10 mouse cellular contexts compared by ENCODE assay signal in the genomic region with DNA sequence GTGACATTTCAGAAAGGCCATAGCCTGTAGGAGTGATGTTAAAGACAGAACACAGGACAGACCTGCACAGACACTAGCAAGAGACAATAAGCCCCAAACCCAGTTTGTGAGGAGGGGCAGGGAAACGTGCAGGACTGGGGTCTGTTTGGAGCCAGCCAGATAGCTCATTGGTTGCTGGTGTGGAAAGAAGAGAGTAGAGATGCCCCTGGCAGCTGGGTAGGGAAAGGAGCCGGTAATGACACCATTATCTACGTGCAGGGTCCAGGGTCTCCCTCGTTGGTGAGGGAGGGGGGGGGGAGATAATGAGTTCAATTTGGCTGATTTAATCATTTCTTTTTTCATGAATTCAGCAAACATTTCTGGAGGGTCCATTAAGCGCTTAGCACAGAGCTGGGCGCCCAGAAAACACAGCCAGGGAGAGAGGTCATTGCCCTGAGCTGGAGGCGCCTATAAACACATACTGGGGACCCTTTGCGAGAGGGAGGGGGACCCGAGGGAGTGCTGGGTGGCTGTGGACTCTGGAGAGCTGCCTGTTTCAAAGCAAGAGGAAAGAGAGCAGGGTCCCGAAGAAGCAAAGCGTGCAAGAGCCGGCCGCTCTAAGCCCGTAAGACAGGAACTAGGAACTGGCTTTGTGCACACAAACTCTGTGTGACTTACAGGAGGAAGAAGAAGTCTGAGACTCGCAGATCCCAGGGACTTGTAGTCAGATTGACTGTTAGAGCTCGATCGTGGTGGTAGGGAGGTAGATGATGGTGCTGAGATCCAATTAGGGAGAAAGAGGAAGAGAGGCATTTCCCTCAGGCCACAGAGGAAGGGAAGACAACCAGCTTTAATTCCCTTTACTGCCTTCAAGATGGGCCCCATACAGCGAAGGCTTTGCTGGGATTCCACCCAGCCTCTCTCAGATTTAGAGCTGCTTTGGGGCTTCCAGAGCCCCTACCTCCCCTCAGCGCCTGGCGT. TPM values are rescaled to one million over a fixed set of nuclear protein-coding genes. Genes with fewer than 3 reads are reported as not detected.
DNase-seq lines count a peak whose midpoint lies in the region; ATAC-seq and TF ChIP-seq lines count a peak whose summit lies in the region.
"Had no signal": no experiment of that assay in that cellular context is flagged by ENCODE, and none has a peak within 500 bp of the region (broad histone marks: within the 10 kb centered on the region; RNA-seq: fewer than 3 reads in every experiment).

No protein-coding gene starts in this region.

- H3K4me3 ChIP-seq in lung, postnatal 0 days (ENCODE audit: low read depth, low read length): no peak overlapping the region
- H3K4me3 ChIP-seq in forebrain, embryonic 11.5 days (ENCODE audit: low read depth, low read length): no peak overlapping the region
- H3K4me3 ChIP-seq in hindbrain, embryonic 15.5 days: no peak overlapping the region
- H3K4me3 ChIP-seq in midbrain, embryonic 13.5 days (replicated peaks): no peak overlapping the region

- TF ChIP-seq CTCF in lung, postnatal 0 days (IDR thresholded peaks at IDR 0.05): no peak

- no peaks in the 10 kb centered on the region for H3K27me3 ChIP-seq in lung, postnatal 0 days (replicated peaks; ENCODE audit: insufficient read depth, low read length)
- peaks cover 4% of the 10 kb centered on the region for H3K27me3 ChIP-seq in forebrain, embryonic 11.5 days (ENCODE audit: control insufficient read depth, insufficient read depth, low read length)
- no peaks in the 10 kb centered on the region for H3K27me3 ChIP-seq in hindbrain, embryonic 15.5 days
- peaks cover 12% of the 10 kb centered on the region for H3K27me3 ChIP-seq in midbrain, embryonic 13.5 days

- TF ChIP-seq EP300 in lung, postnatal 0 days (IDR thresholded peaks at IDR 0.05): no peak

- no peak overlapping the region for H3K9ac ChIP-seq in lung, postnatal 0 days (replicated peaks; ENCODE audit: low read depth)
- H3K9ac ChIP-seq in forebrain, embryonic 11.5 days (ENCODE audit: low read length): peak overlapping the region; percentile 28
- H3K9ac ChIP-seq in hindbrain, embryonic 15.5 days: no peak overlapping the region
- H3K9ac ChIP-seq in midbrain, embryonic 13.5 days (replicated peaks): 0 out of 2 replicates have a peak overlapping the region, but pooled peaks have one; percentile 11

- peak; percentile 22 for DNase-seq in lung, postnatal 0 days (ENCODE audit: low spot score)
- no peak for DNase-seq in lung, postnatal 36 days
- DNase-seq in forebrain, embryonic 11.5 days (ENCODE audit: low spot score): no peak
- DNase-seq in gastrocnemius, postnatal 10 days: no peak
- no peak for DNase-seq in urinary bladder, postnatal 4 days (ENCODE audit: low spot score in 2 of 2)
- DNase-seq: adrenal gland, postnatal 25 days had no signal

- H3K9me3 ChIP-seq in lung, postnatal 0 days (ENCODE audit: low read length): no peaks in the 10 kb centered on the region
- no peaks in the 10 kb centered on the region for H3K9me3 ChIP-seq in forebrain, embryonic 11.5 days (ENCODE audit: control insufficient read depth, low read length)
- no peaks in the 10 kb centered on the region for H3K9me3 ChIP-seq in hindbrain, embryonic 15.5 days
- no peaks in the 10 kb centered on the region for H3K9me3 ChIP-seq in midbrain, embryonic 13.5 days

- 33% methylated on average over 20 of the region's 20 CpGs for WGBS in lung, postnatal 0 days
- 7% methylated on average over 20 of the region's 20 CpGs for WGBS in forebrain, embryonic 11.5 days
- 31% methylated on average over 20 of the region's 20 CpGs for WGBS in hindbrain, embryonic 15.5 days
- WGBS in midbrain, embryonic 13.5 days: 19% methylated on average over 20 of the region's 20 CpGs

- H3K4me2 ChIP-seq in lung, postnatal 0 days (replicated peaks; ENCODE audit: low read depth, low read length): no peak overlapping the region
- H3K4me2 ChIP-seq in forebrain, embryonic 11.5 days (ENCODE audit: low read depth, low read length, severe bottlenecking): peak overlapping the region; percentile 21; the same call in 1 of the 2 replicates
- H3K4me2 ChIP-seq in hindbrain, embryonic 15.5 days: no peak overlapping the region
- H3K4me2 ChIP-seq in midbrain, embryonic 13.5 days (replicated peaks): no peak overlapping the region

- H3K27ac ChIP-seq in lung, postnatal 0 days (ENCODE audit: low read length): no peak overlapping the region
- H3K27ac ChIP-seq in forebrain, embryonic 11.5 days (ENCODE audit: low read depth, low read length): peak overlapping the region; percentile 71
- H3K27ac ChIP-seq in hindbrain, embryonic 15.5 days (replicated peaks): no peak overlapping the region
- peak overlapping the region; percentile 54 for H3K27ac ChIP-seq in midbrain, embryonic 13.5 days

- no peaks in the 10 kb centered on the region for H3K36me3 ChIP-seq in lung, postnatal 0 days (ENCODE audit: insufficient read depth, low read length)
- H3K36me3 ChIP-seq in forebrain, embryonic 11.5 days (ENCODE audit: control insufficient read depth, insufficient read depth, low read length): no peaks in the 10 kb centered on the region
- no peaks in the 10 kb centered on the region for H3K36me3 ChIP-seq in hindbrain, embryonic 15.5 days
- H3K36me3 ChIP-seq in midbrain, embryonic 13.5 days: no peaks in the 10 kb centered on the region

- no peak for ATAC-seq in lung, postnatal 0 days
- peak; percentile 51 for ATAC-seq in forebrain, embryonic 11.5 days (replicated peaks; ENCODE audit: low FRiP score)
- ATAC-seq in hindbrain, embryonic 15.5 days (ENCODE audit: low FRiP score, low read depth): 0 out of 2 replicates have a peak, but pooled peaks have one; percentile 17
- peak; percentile 43; the same call in 1 of the 2 replicates for ATAC-seq in midbrain, embryonic 13.5 days
- no peak for ATAC-seq in CD4-positive, CD25-positive, alpha-beta regulatory T cell, adult 4 months

- no peaks in the 10 kb centered on the region; the same call in 1 of the 2 replicates for H3K4me1 ChIP-seq in lung, postnatal 0 days (ENCODE audit: insufficient read depth, low read depth, low read length)
- peaks cover 17% of the 10 kb centered on the region for H3K4me1 ChIP-seq in forebrain, embryonic 11.5 days (replicated peaks; ENCODE audit: control insufficient read depth, insufficient read depth, low read length)
- H3K4me1 ChIP-seq in hindbrain, embryonic 15.5 days (replicated peaks): peaks cover 25% of the 10 kb centered on the region
- H3K4me1 ChIP-seq in midbrain, embryonic 13.5 days (replicated peaks): peaks cover 26% of the 10 kb centered on the region

RNA-seq across cellular contexts. Expression of a gene that starts 56.2 kb away (rescaled TPM):
- 176 and 364 TPM in 2 replicates for polyA plus RNA-seq in lung, postnatal 0 days (2015; fragmentation: Nextera tagmentation; extraction: Ambion mirVana)
- polyA plus RNA-seq in forebrain, embryonic 11.5 days (2014; fragmentation: Nextera tagmentation; extraction: Ambion mirVana): 169 and 191 TPM in 2 replicates
- polyA plus RNA-seq in hindbrain, embryonic 15.5 days (2015; fragmentation: Nextera tagmentation; extraction: Ambion mirVana): 56.8 and 61.4 TPM in 2 replicates
- 117 and 118 TPM in 2 replicates for polyA plus RNA-seq in midbrain, embryonic 13.5 days (2015; fragmentation: Nextera tagmentation; extraction: Ambion mirVana)
- 1,000 to 10,000 TPM in 1 of 2 experiments, 100 to 1,000 TPM in 1; 774 to 1,034 TPM for total RNA-seq in gastrocnemius, postnatal 10 days (2021)
- polyA plus RNA-seq in CD4-positive, CD25-positive, alpha-beta regulatory T cell, adult 4 months (2017; shearing (Covaris generic)): not detected
- total RNA-seq: MEL had no signal

Comparison
In these comparisons a context has a peak if more than half of its experiments do, and no peak if none do; other contexts are left out.
1. ATAC-seq: peak in forebrain, embryonic 11.5 days (single experiment), hindbrain, embryonic 15.5 days (single experiment) and midbrain, embryonic 13.5 days (single experiment); none in lung, postnatal 0 days (single experiment) and CD4-positive, CD25-positive, alpha-beta regulatory T cell, adult 4 months (single experiment).
2. H3K27ac ChIP-seq: peak in forebrain, embryonic 11.5 days (single experiment) and midbrain, embryonic 13.5 days (single experiment); none in lung, postnatal 0 days (single experiment) and hindbrain, embryonic 15.5 days (single experiment).
3. H3K9ac ChIP-seq: peak in forebrain, embryonic 11.5 days (single experiment) and midbrain, embryonic 13.5 days (single experiment); none in lung, postnatal 0 days (single experiment) and hindbrain, embryonic 15.5 days (single experiment).
4. RNA of a gene that starts 56.2 kb away (polyA plus RNA-seq): 176 to 364 TPM in lung, postnatal 0 days, 169 to 191 TPM in forebrain, embryonic 11.5 days, 117 to 118 TPM in midbrain, embryonic 13.5 days and 56.8 to 61.4 TPM in hindbrain, embryonic 15.5 days; not detected in CD4-positive, CD25-positive, alpha-beta regulatory T cell, adult 4 months; every median in the first group is over 10 times any median in the second.